ENCODE assay signal across 8 mouse cellular contexts in the genomic region with DNA sequence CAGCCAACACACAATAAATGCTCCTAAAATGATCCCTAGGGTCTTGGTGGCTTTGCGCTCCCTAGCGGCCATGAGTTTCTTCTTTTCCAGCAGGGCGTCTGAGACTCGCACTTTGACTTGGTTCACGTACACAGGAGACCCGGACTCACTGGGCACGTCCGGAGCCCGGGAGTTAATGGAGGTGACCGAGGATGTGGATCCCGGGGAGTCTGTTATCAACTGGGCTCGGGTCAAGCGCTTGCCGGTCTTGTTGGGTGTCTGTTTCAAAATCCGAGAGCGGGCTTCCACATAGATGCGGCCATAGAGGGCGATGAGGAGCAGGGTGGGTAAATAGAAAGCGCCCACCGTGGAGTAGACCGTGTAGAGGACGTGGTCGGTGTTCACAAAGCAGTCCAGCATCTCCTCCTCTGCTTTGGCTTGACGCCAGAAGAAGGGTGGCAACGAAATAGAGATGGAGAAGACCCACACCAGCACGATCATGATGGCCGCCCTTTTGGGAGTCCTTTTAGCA. TPM values are rescaled to one million over a fixed set of nuclear protein-coding genes. Genes with fewer than 3 reads are reported as not detected.
DNase-seq lines count a peak whose midpoint lies in the region; ATAC-seq and TF ChIP-seq lines count a peak whose summit lies in the region.

No protein-coding gene starts in this region.

- H3K9me3 ChIP-seq in heart, embryonic 11.5 days (replicated peaks; ENCODE audit: control insufficient read depth, low read length): no peaks in the 10 kb centered on the region

- peak; percentile 10 for DNase-seq in kidney, adult 18-20 months
- DNase-seq in kidney, adult 9 months: no peak
- peak; percentile 38 for DNase-seq in brain, embryonic 14.5 days (ENCODE audit: low read depth)
- peak; percentile 16 to 34 for DNase-seq in kidney, postnatal 4 days
- DNase-seq in lung, postnatal 14 days: peak; percentile 1
- DNase-seq in right cerebral cortex, postnatal 4 days: peak; percentile 38
- DNase-seq in c-Kit-positive CD71-positive TER-119-positive erythroid progenitor cells, embryonic 14.5 days (ENCODE audit: low spot score): no peak

- H3K4me3 ChIP-seq in heart, embryonic 11.5 days (ENCODE audit: low read depth, low read length): peak overlapping the region; percentile 75

- H3K4me2 ChIP-seq in heart, embryonic 11.5 days: peak overlapping the region; percentile 99

- no peak overlapping the region for H3K27ac ChIP-seq in heart, embryonic 11.5 days (ENCODE audit: low read depth, low read length)

- no peak for ATAC-seq in heart, embryonic 11.5 days (replicated peaks; ENCODE audit: insufficient number of reproducible peaks, low FRiP score, low TSS enrichment)

- no peaks in the 10 kb centered on the region for H3K36me3 ChIP-seq in heart, embryonic 11.5 days (ENCODE audit: control insufficient read depth, insufficient read depth, low read length)

- peaks cover 25% of the 10 kb centered on the region for H3K27me3 ChIP-seq in heart, embryonic 11.5 days (ENCODE audit: control insufficient read depth, insufficient read depth, low read length)

- TF ChIP-seq CTCF in brain, embryonic 14.5 days (IDR thresholded peaks at IDR 0.05; ENCODE audit: borderline replicate concordance, extremely low read depth, insufficient read depth, insufficient read length): peak; percentile 40; the same call in 1 of the 2 replicates

- no peaks in the 10 kb centered on the region; the same call in 1 of the 2 replicates for H3K4me1 ChIP-seq in heart, embryonic 11.5 days (ENCODE audit: control insufficient read depth, insufficient read depth, low read length)

- no peak overlapping the region for H3K9ac ChIP-seq in heart, embryonic 11.5 days (ENCODE audit: low read depth, low read length)

- 3% methylated on average over 27 of the region's 27 CpGs for WGBS in heart, embryonic 11.5 days (ENCODE audit: insufficient replicate concordance)

- TF ChIP-seq POLR2A in brain, embryonic 14.5 days (IDR thresholded peaks at IDR 0.05; ENCODE audit: borderline replicate concordance, extremely low read depth, insufficient read depth, insufficient read length, poor library complexity, severe bottlenecking): no peak

RNA-seq across cellular contexts. Expression of a gene that starts 2.0 kb away (rescaled TPM):
- polyA plus RNA-seq in brain, embryonic 14.5 days (2012; rRNA removed): 3.2 and 5.5 TPM in 2 replicates
- polyA plus RNA-seq in heart, embryonic 11.5 days (2014; fragmentation: Nextera tagmentation; extraction: Ambion mirVana): 0.69 and 0.93 TPM in 2 replicates

Comparison
In these comparisons a context has a peak if more than half of its experiments do, and no peak if none do; other contexts are left out.
1. DNase-seq: peak in kidney, adult 18-20 months (single experiment), brain, embryonic 14.5 days (single experiment), kidney, postnatal 4 days (2 of 2), lung, postnatal 14 days (single experiment) and right cerebral cortex, postnatal 4 days (single experiment); none in kidney, adult 9 months (single experiment) and c-Kit-positive CD71-positive TER-119-positive erythroid progenitor cells, embryonic 14.5 days (single experiment).